Mouse (Mus musculus) heart, postnatal 0 days (tissue): Measurements from ENCODE around the gene Rabac1. TPM values are rescaled to one million over a fixed set of nuclear protein-coding genes. Genes with fewer than 3 reads are reported as not detected.

ENCODE experiments used
- ATAC-seq: fragments of 200-750 bp; cut with Nextera tagmentation; 2 replicates; pipeline ENCODE4 v1.8.0; 2017; ENCODE audit warnings: low read depth, moderate number of reproducible peaks, moderate library complexity; ENCODE audit not compliant: insufficient read depth
- DNase-seq: peaks from one replicate; pipeline ENCODE4 v3.0.0-alpha.2; 2016; ENCODE audit warnings: low spot score
- H3K27ac ChIP-seq: fragments of 300-500 bp; sonication (generic); 2 replicates; pipeline ENCODE4 v1.5.1; 2014; ENCODE audit warnings: low read depth, mild to moderate bottlenecking
- H3K27me3 ChIP-seq: fragments of 300-500 bp; sonication (generic); 2 replicates; pipeline ENCODE4 v1.6.1; 2014; ENCODE audit warnings: low read length, mixed read lengths; ENCODE audit not compliant: control insufficient read depth, insufficient read depth
- H3K36me3 ChIP-seq: fragments of 300-500 bp; sonication (generic); replicated peaks from 2 replicates; pipeline ENCODE4 v1.6.1; 2014; ENCODE audit warnings: low read length, mixed read lengths; ENCODE audit not compliant: control insufficient read depth, insufficient read depth
- H3K4me1 ChIP-seq: fragments of 300-500 bp; sonication (generic); 2 replicates; pipeline ENCODE4 v1.6.1; 2014; ENCODE audit warnings: antibody characterized with exemption; ENCODE audit not compliant: control insufficient read depth, insufficient read depth
- H3K4me2 ChIP-seq: fragments of 300-500 bp; sonication (generic); 2 replicates; pipeline ENCODE4 v1.6.1; 2014; ENCODE audit warnings: low read depth, mild to moderate bottlenecking, low read length, moderate library complexity
- H3K4me3 ChIP-seq: fragments of 300-500 bp; sonication (generic); 2 replicates; pipeline ENCODE4 v1.5.1; 2014; ENCODE audit warnings: low read depth, low read length
- H3K9ac ChIP-seq: fragments of 300-500 bp; sonication (generic); replicated peaks from 2 replicates; pipeline ENCODE4 v1.6.1; 2014; ENCODE audit warnings: low read depth, low read length, mixed read lengths
- H3K9me3 ChIP-seq: fragments of 300-500 bp; sonication (generic); replicated peaks from 2 replicates; pipeline ENCODE4 v1.6.1; 2016; ENCODE audit warnings: low read length; ENCODE audit not compliant: control insufficient read depth
- CTCF ChIP-seq: IDR thresholded peaks from 2 replicates; pipeline ENCODE4 v1.5.1; 2016; ENCODE audit warnings: antibody characterized with exemption, control low read depth, low read depth
- EP300 ChIP-seq: IDR thresholded peaks from 2 replicates; pipeline ENCODE4 v1.6.1; 2016; ENCODE audit warnings: antibody characterized with exemption, low read depth
- WGBS: fragments of 180-500 bp; shearing (Covaris S2); extraction: QIAGEN DNeasy Blood & Tissue Kit; methylation state at CpG from one replicate; pipeline ENCODE4 v1.1.7; 2014; 5-methylcytosine and 5-hydroxymethylcytosine counted together
- polyA plus RNA-seq: library from polyadenylated mRNA; unstranded; fragments of >200 nt; fragmentation: Nextera tagmentation; extraction: Ambion mirVana; gene quantifications from 2 replicates; pipeline ENCODE4 v1.2.1, GENCODE M21; 2015
- total RNA-seq: library from RNA; depleted of rRNA; stranded (reverse); fragments of >200 nt; gene quantifications from 2 replicates; pipeline ENCODE4 v1.2.3, GENCODE M21; 2014; ENCODE audit warnings: low replicate concordance

Rabac1 gene
- total and polyA plus RNA-seq, 2 experiments from 2014 or later = 357 to 609 TPM

GRCm38 (mm10) chr7:24953966-24954365 is 18.6 kb downstream of the Rabac1 start:
- no peaks in the 10 kb centered on the region for H3K36me3 ChIP-seq
- ATAC-seq (no peak), DNase-seq (no peak)
- peak overlapping the region; percentile 62 for H3K4me2 ChIP-seq
- no peak overlapping the region for H3K27ac ChIP-seq
- H3K4me3 ChIP-seq = peak overlapping the region; percentile 46
- H3K27me3 ChIP-seq = peaks cover 85% of the 10 kb centered on the region
- no peak for TF ChIP-seq EP300
- no peak for TF ChIP-seq CTCF
- H3K9ac ChIP-seq = no peak overlapping the region
- 2% methylated on average over 24 of the region's 24 CpGs for whole genome bisulfite sequencing
- 0 out of 2 replicates have a peak, but pooled peaks cover 4% of the 10 kb centered on the region for H3K9me3 ChIP-seq
- H3K4me1 ChIP-seq = no peaks in the 10 kb centered on the region

DNA sequence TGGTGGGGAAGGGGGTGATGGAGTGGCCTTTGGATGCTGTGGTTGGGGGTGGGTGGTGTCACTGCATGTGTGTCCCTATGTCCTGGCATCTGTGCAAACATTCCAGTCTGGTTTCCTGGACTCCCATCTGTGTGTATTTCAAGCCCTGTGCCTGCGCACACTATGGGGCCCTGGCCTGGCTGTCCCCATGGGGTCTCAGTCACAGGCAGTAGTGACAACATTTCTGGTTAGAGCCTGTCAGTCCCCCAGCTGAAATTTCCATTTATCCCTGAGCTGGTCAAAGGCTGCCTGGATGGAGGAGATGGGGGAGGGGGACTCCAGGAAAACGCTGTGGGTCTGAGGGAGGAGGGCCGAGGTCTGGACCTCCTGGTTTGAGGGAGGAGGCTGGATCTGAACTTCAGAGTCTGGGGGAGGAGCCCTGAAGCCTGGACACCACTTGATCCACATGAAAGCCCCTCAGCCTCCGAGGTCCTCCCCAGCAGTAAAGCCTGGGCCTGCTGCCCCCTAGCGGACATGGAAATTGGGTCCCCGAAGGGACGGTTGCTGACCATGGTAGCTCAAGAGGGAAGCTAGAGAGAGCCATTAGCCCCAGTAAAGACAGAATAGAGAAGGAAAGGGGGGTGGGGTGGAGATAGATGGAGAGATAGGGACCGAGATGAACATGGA is 22.5 kb downstream of the Rabac1 start:
- no peaks in the 10 kb centered on the region for H3K9me3 ChIP-seq
- DNase-seq (peak; percentile 45), ATAC-seq (peak; percentile 22; the same call in 1 of the 2 replicates)
- H3K27me3 ChIP-seq = peaks cover 100% of the 10 kb centered on the region
- H3K4me2 ChIP-seq = no peak overlapping the region
- H3K36me3 ChIP-seq = no peaks in the 10 kb centered on the region
- under 1% methylated on average over 8 of the region's 8 CpGs for WGBS
- TF ChIP-seq EP300 (no peak), CTCF (peak; percentile 75)
- no peak overlapping the region for H3K27ac ChIP-seq
- no peak overlapping the region for H3K4me3 ChIP-seq
- no peak overlapping the region for H3K9ac ChIP-seq
- H3K4me1 ChIP-seq = no peaks in the 10 kb centered on the region

DNA sequence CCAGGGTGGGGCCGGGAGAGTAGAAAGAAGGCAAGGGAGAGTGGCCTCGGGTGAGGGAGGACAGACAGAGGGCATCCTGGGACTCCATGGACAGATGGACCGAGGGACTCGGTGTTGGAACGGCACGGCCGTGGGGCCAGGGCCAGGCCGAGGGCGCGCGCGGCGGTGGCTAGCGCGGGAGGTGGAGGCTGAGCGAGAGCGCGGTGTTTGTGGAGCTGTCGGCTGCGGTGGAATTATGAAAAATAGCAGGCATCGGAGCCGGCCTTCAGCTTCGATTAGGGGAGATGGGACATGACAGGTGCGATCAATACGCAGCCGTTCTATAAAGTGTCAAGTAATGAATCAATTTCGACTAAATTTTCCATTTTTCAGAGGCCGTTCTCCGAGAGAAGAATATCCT is 23.8 kb downstream of the Rabac1 start:
- H3K36me3 ChIP-seq = no peaks in the 10 kb centered on the region

DNA sequence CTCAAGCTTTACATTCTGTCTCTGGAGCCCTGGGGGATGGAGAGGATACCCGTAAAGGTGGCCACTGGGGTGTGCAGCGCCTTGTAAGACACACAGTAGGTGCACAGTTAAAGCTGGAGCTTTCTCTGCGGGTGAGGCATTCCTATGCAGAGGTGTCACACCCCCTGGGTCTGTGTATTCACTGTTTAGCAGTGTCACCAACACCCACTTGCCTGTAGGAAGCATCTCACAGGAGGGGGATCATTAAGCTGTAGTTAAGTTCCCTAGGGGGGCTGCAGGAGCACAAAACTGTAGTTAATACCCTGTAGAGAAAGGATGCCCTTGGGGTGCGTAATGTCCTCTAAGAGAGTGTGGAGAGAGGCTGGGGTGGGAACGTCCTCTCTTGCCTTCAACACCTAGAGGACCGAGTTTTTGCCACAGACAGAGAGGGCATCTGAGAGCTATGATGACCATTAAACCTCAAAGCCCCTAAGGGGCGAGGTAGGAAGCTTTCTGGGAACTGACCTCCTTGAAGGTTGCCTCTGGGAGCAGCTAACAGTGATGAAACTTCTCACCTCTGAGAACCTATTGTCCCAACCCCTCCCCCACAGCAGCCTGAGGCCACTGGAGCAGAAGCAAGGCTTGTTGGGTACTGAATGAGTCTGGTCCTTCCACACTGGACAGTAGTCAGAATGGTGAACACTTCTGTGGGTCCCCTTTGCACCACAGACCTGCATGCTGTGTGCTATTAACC is 25.1 kb downstream of the Rabac1 start:
- Histone ChIP-seq H3K9me3 (no peaks in the 10 kb centered on the region), H3K36me3 (no peaks in the 10 kb centered on the region), H3K9ac (no peak overlapping the region), H3K4me2 (no peak overlapping the region), H3K4me1 (no peaks in the 10 kb centered on the region), H3K4me3 (no peak overlapping the region), H3K27ac (no peak overlapping the region), H3K27me3 (peaks cover 100% of the 10 kb centered on the region)
- no peak for ATAC-seq
- no peak for DNase-seq
- TF ChIP-seq EP300 (no peak), CTCF (no peak)
- 3% methylated on average over 7 of the region's 7 CpGs for WGBS

More for the DNA sequence above, 23.8 kb downstream of the Rabac1 start:
- no peak for DNase-seq
- H3K4me1 ChIP-seq = no peaks in the 10 kb centered on the region
- no peaks in the 10 kb centered on the region for H3K9me3 ChIP-seq
- peaks cover 100% of the 10 kb centered on the region for H3K27me3 ChIP-seq
- no peak for TF ChIP-seq EP300
- TF ChIP-seq CTCF = no peak
- no peak overlapping the region for H3K4me2 ChIP-seq
- ATAC-seq = no peak
- no peak overlapping the region for H3K27ac ChIP-seq
- H3K4me3 ChIP-seq = no peak overlapping the region
- WGBS = 3% methylated on average over 29 of the region's 29 CpGs
- no peak overlapping the region for H3K9ac ChIP-seq

DNA sequence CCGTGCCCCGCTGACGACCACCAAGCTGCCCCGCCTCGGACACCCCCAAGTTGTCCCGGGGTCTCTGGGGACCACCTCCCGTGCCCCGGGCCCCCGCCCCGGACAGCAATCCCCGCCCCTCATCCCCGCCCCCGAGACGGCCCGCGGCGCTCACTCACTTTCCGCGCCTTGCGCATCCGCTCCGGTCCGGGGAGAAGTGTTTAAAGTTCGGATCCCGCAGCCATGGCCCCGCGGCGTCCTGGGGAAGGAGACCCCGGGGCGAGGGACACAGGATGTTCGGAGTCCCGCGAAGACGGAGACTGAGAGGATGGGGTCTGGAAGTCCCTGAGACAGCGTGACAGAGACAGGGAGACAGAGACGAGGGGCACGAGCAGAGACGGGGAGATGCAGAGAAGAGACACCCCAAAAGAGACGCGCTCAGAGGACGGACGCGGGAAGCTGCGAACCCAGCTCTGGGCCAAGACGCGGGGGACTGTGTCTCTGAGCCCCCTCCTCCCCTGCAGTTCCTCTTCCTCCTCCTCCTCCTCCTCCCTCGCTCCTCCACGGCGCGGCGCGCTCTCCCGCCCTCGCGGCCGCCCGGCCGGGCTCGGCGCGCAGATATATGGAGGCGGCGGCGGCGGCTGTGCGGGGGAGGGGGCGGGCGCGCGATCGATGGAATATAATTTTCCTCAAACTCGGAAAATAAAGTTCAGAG is 28.1 kb downstream of the Rabac1 start, which contains the start of gene Gm4881:
Gm4881 (minus strand) TSS at position 238 of the 694 bp plus-strand sequence.
- Histone ChIP-seq H3K27ac (no peak within 1 kb of the TSS), H3K4me3 (peak within 1 kb of the TSS; percentile 42), H3K9ac (0 out of 2 replicates have a peak within 1 kb of the TSS, but pooled peaks have one; percentile 26), H3K27me3 (peaks cover 99% of the 10 kb centered on the region), H3K36me3 (no peaks in the 10 kb centered on the region), H3K4me2 (peak within 1 kb of the TSS; percentile 60), H3K9me3 (no peaks in the 10 kb centered on the region), H3K4me1 (no peaks in the 10 kb centered on the region)
- TF ChIP-seq CTCF (no peak), EP300 (no peak)
- DNase-seq (no peak), ATAC-seq (no peak)
- 1% methylated on average over 61 of the region's 72 CpGs for WGBS
